Mouse (Mus musculus): ENCODE results near the gene Edem3. TPM values are rescaled to one million over a fixed set of nuclear protein-coding genes. Genes with fewer than 3 reads are reported as not detected.
"Not testable (repeated sequence)": the region's sequence is repeated elsewhere in the genome, so short reads cannot be mapped to it uniquely, and the experiment has no call there.

The Edem3 gene
- total and polyA plus RNA-seq, 2 experiments from 2014 or later = 13.2 to 40.8 TPM

- ATAC-seq (ENCODE audit: low FRiP score) (no peak), DNase-seq (ENCODE audit: low spot score) (no peak)
- Histone ChIP-seq H3K27ac (ENCODE audit: low read depth, low read length) (no peak overlapping the region), H3K4me2 (ENCODE audit: low read depth, low read length, poor library complexity, severe bottlenecking) (no peak overlapping the region), H3K9me3 (ENCODE audit: low read length) (no peaks in the 10 kb centered on the region), H3K9ac (replicated peaks; ENCODE audit: low read length, poor library complexity, severe bottlenecking) (no peak overlapping the region), H3K4me3 (ENCODE audit: low read depth, low read length) (no peak overlapping the region), H3K36me3 (ENCODE audit: insufficient read depth, low read length) (peaks cover 35% of the 10 kb centered on the region), H3K4me1 (ENCODE audit: insufficient read depth, low read length) (no peaks in the 10 kb centered on the region), H3K27me3 (ENCODE audit: insufficient read depth, low read length) (no peaks in the 10 kb centered on the region)
- whole genome bisulfite sequencing = 100% methylated on average over 2 of the region's 2 CpGs
- TF ChIP-seq CTCF (IDR thresholded peaks at IDR 0.05) = no peak
Observed at GRCm38 (mm10) chr1:151779306-151779705, 24.1 kb downstream of the Edem3 start.

DNA sequence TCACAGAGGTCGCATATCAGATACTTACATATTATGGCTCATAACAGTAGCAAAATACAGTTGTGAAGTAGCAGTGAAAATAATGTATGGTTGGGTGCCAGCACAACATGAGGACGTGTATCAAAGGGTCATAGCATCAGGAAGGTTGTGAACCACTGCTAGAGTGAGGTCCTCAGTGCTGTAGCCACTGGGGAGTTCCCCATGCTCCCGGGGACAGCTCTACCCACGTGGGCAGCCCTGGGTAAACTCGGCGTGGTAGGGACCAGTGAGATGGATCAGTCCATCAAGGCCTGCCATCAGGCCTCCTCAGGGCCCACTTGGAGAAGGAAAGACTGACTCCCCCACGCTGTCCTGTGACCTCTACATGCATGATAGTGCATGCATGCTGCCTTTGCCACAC, 26.3 kb downstream of the Edem3 start:
- no peak for DNase-seq (ENCODE audit: low spot score)
- Histone ChIP-seq H3K36me3 (ENCODE audit: insufficient read depth, low read length) (peaks cover 32% of the 10 kb centered on the region), H3K27ac (ENCODE audit: low read depth, low read length) (no peak overlapping the region), H3K4me2 (ENCODE audit: low read depth, low read length, poor library complexity, severe bottlenecking) (no peak overlapping the region), H3K27me3 (ENCODE audit: insufficient read depth, low read length) (no peaks in the 10 kb centered on the region), H3K9me3 (ENCODE audit: low read length) (no peaks in the 10 kb centered on the region), H3K9ac (replicated peaks; ENCODE audit: low read length, poor library complexity, severe bottlenecking) (no peak overlapping the region), H3K4me1 (ENCODE audit: insufficient read depth, low read length) (no peaks in the 10 kb centered on the region), H3K4me3 (ENCODE audit: low read depth, low read length) (no peak overlapping the region)
- WGBS = 86% methylated on average over 7 of the region's 7 CpGs
- ATAC-seq (ENCODE audit: low FRiP score) = no peak
- no peak for TF ChIP-seq CTCF (IDR thresholded peaks at IDR 0.05)

DNA sequence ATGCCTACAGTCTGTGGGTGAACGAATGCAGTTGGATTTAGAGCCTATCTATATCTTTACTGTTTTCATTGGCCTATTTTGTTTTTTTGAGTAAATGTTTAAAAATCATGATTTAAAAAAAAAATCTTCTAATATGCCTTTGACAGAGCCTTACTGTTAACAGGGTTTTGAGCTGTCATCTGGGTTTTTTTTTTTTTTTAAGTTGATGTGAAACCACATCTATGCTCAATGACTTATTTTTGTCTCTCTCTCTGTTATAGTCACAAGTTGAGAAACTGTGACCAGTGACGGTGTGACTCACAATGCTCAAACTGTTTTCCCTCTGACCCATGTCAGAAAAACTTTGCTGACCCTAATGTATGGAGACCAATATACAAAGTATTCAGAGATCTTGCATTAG, 28.2 kb downstream of the Edem3 start:
- no peak overlapping the region for H3K27ac ChIP-seq (ENCODE audit: low read depth, low read length)
- H3K9me3 ChIP-seq (ENCODE audit: low read length) = no peaks in the 10 kb centered on the region
- DNase-seq (ENCODE audit: low spot score) (no peak), ATAC-seq (ENCODE audit: low FRiP score) (no peak)
- TF ChIP-seq CTCF (IDR thresholded peaks at IDR 0.05) = no peak
- H3K4me1 ChIP-seq (ENCODE audit: insufficient read depth, low read length) = no peaks in the 10 kb centered on the region
- no peaks in the 10 kb centered on the region for H3K27me3 ChIP-seq (ENCODE audit: insufficient read depth, low read length)
- H3K4me2 ChIP-seq (ENCODE audit: low read depth, low read length, poor library complexity, severe bottlenecking) = no peak overlapping the region
- H3K36me3 ChIP-seq (ENCODE audit: insufficient read depth, low read length) = peaks cover 20% of the 10 kb centered on the region
- 90% methylated on average over 2 of the region's 2 CpGs for WGBS
- H3K4me3 ChIP-seq (ENCODE audit: low read depth, low read length) = no peak overlapping the region
- H3K9ac ChIP-seq (replicated peaks; ENCODE audit: low read length, poor library complexity, severe bottlenecking) = no peak overlapping the region

- Histone ChIP-seq H3K9ac (replicated peaks; ENCODE audit: low read length, poor library complexity, severe bottlenecking) (no peak overlapping the region), H3K27me3 (ENCODE audit: insufficient read depth, low read length) (no peaks in the 10 kb centered on the region), H3K4me1 (ENCODE audit: insufficient read depth, low read length) (no peaks in the 10 kb centered on the region), H3K27ac (ENCODE audit: low read depth, low read length) (no peak overlapping the region), H3K9me3 (ENCODE audit: low read length) (no peaks in the 10 kb centered on the region), H3K36me3 (ENCODE audit: insufficient read depth, low read length) (peaks cover 16% of the 10 kb centered on the region), H3K4me2 (ENCODE audit: low read depth, low read length, poor library complexity, severe bottlenecking) (no peak overlapping the region), H3K4me3 (ENCODE audit: low read depth, low read length) (no peak overlapping the region)
- no peak for DNase-seq (ENCODE audit: low spot score)
- 95% methylated on average over 5 of the region's 5 CpGs for WGBS
- no peak for ATAC-seq (ENCODE audit: low FRiP score)
- no peak for TF ChIP-seq CTCF (IDR thresholded peaks at IDR 0.05)
Observed at GRCm38 (mm10) chr1:151786406-151786805, 31.2 kb downstream of the Edem3 start.

DNA sequence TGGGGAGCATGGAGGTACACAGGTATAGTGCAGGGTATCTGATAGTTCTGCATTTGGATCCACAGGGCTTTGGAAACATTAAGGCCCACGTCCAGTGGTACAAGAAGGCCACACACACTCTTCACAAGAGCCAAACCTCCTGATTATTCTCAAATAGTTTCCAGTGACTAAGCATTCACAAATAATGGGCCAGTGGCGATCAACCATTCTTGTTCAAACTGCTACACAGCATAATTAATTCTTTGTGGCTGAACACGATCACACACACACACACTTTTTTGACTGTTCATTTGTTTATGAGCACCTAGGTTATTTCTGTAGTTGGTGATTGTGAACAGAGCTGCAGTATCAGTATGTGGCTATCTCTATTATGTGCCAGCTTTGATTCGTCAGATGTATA, 34.0 kb downstream of the Edem3 start:
- 68% methylated on average over 4 of the region's 4 CpGs for WGBS
- H3K27me3 ChIP-seq (ENCODE audit: insufficient read depth, low read length) = no peaks in the 10 kb centered on the region
- H3K9me3 ChIP-seq (ENCODE audit: low read length) = no peaks in the 10 kb centered on the region
- H3K4me1 ChIP-seq (ENCODE audit: insufficient read depth, low read length) = no peaks in the 10 kb centered on the region
- no peak overlapping the region for H3K9ac ChIP-seq (replicated peaks; ENCODE audit: low read length, poor library complexity, severe bottlenecking)
- DNase-seq (ENCODE audit: low spot score) (no peak), ATAC-seq (ENCODE audit: low FRiP score) (no peak)
- H3K4me2 ChIP-seq (ENCODE audit: low read depth, low read length, poor library complexity, severe bottlenecking) = no peak overlapping the region
- H3K4me3 ChIP-seq (ENCODE audit: low read depth, low read length) = no peak overlapping the region
- peaks cover 25% of the 10 kb centered on the region; the same call in 1 of the 2 replicates for H3K36me3 ChIP-seq (ENCODE audit: insufficient read depth, low read length)
- no peak for TF ChIP-seq CTCF (IDR thresholded peaks at IDR 0.05)
- H3K27ac ChIP-seq (ENCODE audit: low read depth, low read length) = no peak overlapping the region

DNA sequence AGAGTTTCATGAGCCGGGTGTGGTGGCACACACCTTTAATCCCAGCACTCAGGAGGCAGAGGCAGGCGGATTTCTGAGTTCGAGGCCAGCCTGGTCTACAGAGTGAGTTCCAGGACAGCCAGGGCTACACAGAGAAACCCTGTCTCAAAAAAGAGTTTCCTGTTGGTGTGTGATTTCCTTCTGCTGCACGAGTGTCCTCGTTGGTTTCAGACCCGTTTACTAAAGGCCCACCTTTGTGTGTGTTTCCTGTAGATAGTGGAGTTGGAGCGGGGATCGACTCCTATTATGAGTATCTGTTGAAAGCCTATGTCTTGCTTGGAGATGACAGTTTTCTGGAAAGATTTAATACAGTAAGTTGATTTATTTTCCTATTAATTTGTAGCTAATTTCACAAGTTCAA, 36.9 kb downstream of the Edem3 start:
- not testable (repeated sequence) for H3K4me2 ChIP-seq (ENCODE audit: low read depth, low read length, poor library complexity, severe bottlenecking); ATAC-seq (ENCODE audit: low FRiP score); H3K4me3 ChIP-seq (ENCODE audit: low read depth, low read length); H3K4me1 ChIP-seq (ENCODE audit: insufficient read depth, low read length); H3K27ac ChIP-seq (ENCODE audit: low read depth, low read length); H3K9me3 ChIP-seq (ENCODE audit: low read length); H3K9ac ChIP-seq (replicated peaks; ENCODE audit: low read length, poor library complexity, severe bottlenecking); H3K27me3 ChIP-seq (ENCODE audit: insufficient read depth, low read length); DNase-seq (ENCODE audit: low spot score)
- peaks cover 28% of the 10 kb centered on the region for H3K36me3 ChIP-seq (ENCODE audit: insufficient read depth, low read length)
- 92% methylated on average over 8 of the region's 8 CpGs for WGBS

GRCm38 (mm10) chr1:151802795-151803194, 47.6 kb downstream of the Edem3 start:
- WGBS = 79% methylated on average over 3 of the region's 3 CpGs
- ATAC-seq (ENCODE audit: low FRiP score) = not testable (repeated sequence)

More at GRCm38 (mm10) chr1:151802795-151803194, 47.6 kb downstream of the Edem3 start:
- not testable (repeated sequence) for H3K4me3 ChIP-seq (ENCODE audit: low read depth, low read length); DNase-seq (ENCODE audit: low spot score); H3K9me3 ChIP-seq (ENCODE audit: low read length); H3K27me3 ChIP-seq (ENCODE audit: insufficient read depth, low read length); H3K9ac ChIP-seq (replicated peaks; ENCODE audit: low read length, poor library complexity, severe bottlenecking); H3K27ac ChIP-seq (ENCODE audit: low read depth, low read length); H3K4me1 ChIP-seq (ENCODE audit: insufficient read depth, low read length); H3K4me2 ChIP-seq (ENCODE audit: low read depth, low read length, poor library complexity, severe bottlenecking)
- H3K36me3 ChIP-seq (ENCODE audit: insufficient read depth, low read length) = peaks cover 35% of the 10 kb centered on the region
